Mouse (Mus musculus) small intestine, adult 2 months (tissue): ENCODE data around the gene Igfbp4. TPM values are rescaled to one million over a fixed set of nuclear protein-coding genes. Genes with fewer than 3 reads are reported as not detected.

Experiments
- H3K27ac ChIP-seq: fragments of 200-500 bp; 2 replicates; pipeline ENCODE4 v1.5.1; 2012; ENCODE audit warnings: low read depth, low read length, control low read depth, inconsistent platforms; ENCODE audit not compliant: insufficient read depth
- H3K27me3 ChIP-seq: fragments of 200-500 bp; 2 replicates; pipeline ENCODE4 v1.6.1; 2012; ENCODE audit warnings: mild to moderate bottlenecking, moderate library complexity, low read length, inconsistent platforms; ENCODE audit not compliant: control insufficient read depth, insufficient read depth
- H3K36me3 ChIP-seq: fragments of 200-500 bp; 2 replicates; pipeline ENCODE4 v1.6.1; 2012; ENCODE audit warnings: mild to moderate bottlenecking, low read length, control low read depth, inconsistent platforms; ENCODE audit not compliant: control insufficient read depth, insufficient read depth
- H3K4me1 ChIP-seq: fragments of 200-500 bp; 2 replicates; pipeline ENCODE4 v1.6.1; 2012; ENCODE audit warnings: low read length, inconsistent platforms, mixed read lengths; ENCODE audit not compliant: control insufficient read depth, insufficient read depth, insufficient read length
- H3K4me3 ChIP-seq: fragments of 200-500 bp; 2 replicates; pipeline ENCODE4 v1.5.1; 2012; ENCODE audit warnings: low read depth, mild to moderate bottlenecking, control low read depth, inconsistent platforms, low read length, moderate library complexity
- CTCF ChIP-seq: fragments of 200-500 bp; IDR thresholded peaks from 2 replicates; pipeline ENCODE4 v1.5.1; 2012; ENCODE audit warnings: low read depth, mild to moderate bottlenecking, control low read depth, inconsistent platforms, low read length, moderate library complexity, mixed read lengths; ENCODE audit not compliant: insufficient replicate concordance, insufficient read length; ENCODE audit errors: extremely low read depth
- POLR2A ChIP-seq: fragments of 200-500 bp; IDR thresholded peaks from 2 replicates; pipeline ENCODE4 v1.6.1; 2012; ENCODE audit warnings: low read depth, mild to moderate bottlenecking, control low read depth, inconsistent platforms, low read length, moderate library complexity
- WGBS: fragments of 180-500 bp; shearing (Covaris S2); methylation state at CpG from one replicate; pipeline ENCODE4 v1.1.7; 2018; 5-methylcytosine and 5-hydroxymethylcytosine counted together
- polyA plus RNA-seq: library from polyadenylated mRNA; depleted of rRNA; stranded (reverse); fragments of >200 nt; gene quantifications from 2 replicates; pipeline ENCODE4 v1.2.3, GENCODE M21; 2012

Gene Igfbp4
- polyA plus RNA-seq, 1 experiment = 71.6 TPM

DNA sequence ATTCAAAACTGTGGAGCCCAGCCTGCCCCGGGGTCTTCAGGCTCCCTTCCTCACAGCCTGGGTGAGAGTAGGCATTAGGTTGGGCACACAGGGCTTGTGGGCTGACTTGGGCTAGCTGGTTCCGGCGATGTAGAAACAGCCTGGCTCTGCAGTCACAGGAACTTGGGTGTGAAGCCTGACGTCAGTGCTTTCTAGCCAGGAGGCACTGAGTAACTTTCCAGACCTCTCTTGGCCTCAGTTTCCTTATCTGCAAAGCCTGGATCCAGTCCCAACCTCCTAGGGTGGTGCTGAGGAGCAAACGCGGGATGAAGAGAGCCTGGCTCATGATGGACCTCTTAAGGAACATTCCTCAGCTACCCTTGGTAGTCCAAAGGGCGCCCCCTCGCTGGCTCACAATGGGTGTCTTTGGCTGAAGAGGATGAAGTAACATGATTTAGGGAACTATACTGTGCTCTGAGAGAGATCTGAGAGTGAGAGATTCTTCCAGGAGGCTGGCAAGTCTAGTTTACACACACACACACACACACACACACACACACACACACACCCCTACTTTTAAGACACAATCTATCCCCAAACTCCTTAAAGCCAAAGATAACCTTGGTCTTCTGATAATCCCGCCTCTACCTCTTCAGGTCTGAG is 40.0 kb downstream of the Igfbp4 start:
- H3K4me1 ChIP-seq = no peaks in the 10 kb centered on the region; the same call in 1 of the 2 replicates

DNA sequence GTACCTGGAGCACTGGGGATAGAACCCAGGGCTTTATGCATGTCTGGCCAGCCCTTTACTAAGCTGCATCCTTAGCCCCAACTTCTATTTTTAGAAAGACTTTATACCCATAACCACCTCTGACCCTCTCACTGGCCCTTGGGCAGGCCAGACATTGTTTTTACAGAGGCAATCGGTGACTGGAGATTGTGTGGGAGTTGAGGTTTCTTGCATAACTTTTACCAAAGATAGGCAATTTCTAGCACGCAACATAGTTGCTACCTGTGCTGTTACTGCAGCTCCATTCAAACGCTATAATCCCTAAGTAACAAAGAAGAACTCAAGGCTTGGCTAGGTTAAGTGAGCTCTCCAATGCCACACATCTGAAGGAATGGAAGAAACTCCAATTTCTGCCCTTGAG is 40.5 kb downstream of the Igfbp4 start:
- WGBS = 83% methylated on average over 3 of the region's 3 CpGs
- H3K27ac ChIP-seq = no peak overlapping the region

More for the DNA sequence above, 40.0 kb downstream of the Igfbp4 start:
- TF ChIP-seq CTCF (no peak), POLR2A (no peak)
- Histone ChIP-seq H3K27ac (no peak overlapping the region), H3K36me3 (peaks cover 45% of the 10 kb centered on the region), H3K27me3 (no peaks in the 10 kb centered on the region), H3K4me3 (no peak overlapping the region)
- WGBS = 75% methylated on average over 9 of the region's 9 CpGs

DNA sequence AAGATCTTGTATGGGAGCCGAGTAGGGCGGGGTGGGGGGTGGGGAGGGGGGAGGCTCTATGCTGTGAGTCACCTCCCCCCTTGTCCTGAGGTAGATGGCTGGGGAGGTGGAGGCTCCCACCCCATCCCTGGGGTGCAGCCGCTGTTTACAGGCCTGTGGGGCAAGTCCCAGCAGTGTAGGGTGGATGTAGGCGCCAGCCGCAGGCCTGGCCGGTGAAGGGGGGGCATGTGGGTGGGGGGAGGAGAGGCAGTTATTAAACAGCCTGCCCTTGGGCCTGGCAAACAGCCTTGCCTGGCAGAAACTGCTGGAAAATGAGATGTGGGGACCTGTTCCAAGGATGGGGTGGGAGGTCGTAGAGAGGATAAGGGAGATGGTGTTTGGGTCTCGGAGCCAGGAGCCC is 41.1 kb downstream of the Igfbp4 start:
- no peaks in the 10 kb centered on the region; the same call in 1 of the 2 replicates for H3K4me1 ChIP-seq
- no peak for TF ChIP-seq CTCF
- TF ChIP-seq POLR2A = no peak
- no peak overlapping the region for H3K27ac ChIP-seq
- peaks cover 41% of the 10 kb centered on the region for H3K36me3 ChIP-seq
- no peaks in the 10 kb centered on the region for H3K27me3 ChIP-seq
- no peak overlapping the region for H3K4me3 ChIP-seq
- 55% methylated on average over 8 of the region's 8 CpGs for WGBS

More for the DNA sequence above, 40.5 kb downstream of the Igfbp4 start:
- Histone ChIP-seq H3K4me3 (no peak overlapping the region), H3K4me1 (no peaks in the 10 kb centered on the region; the same call in 1 of the 2 replicates), H3K27me3 (no peaks in the 10 kb centered on the region), H3K36me3 (peaks cover 45% of the 10 kb centered on the region)
- no peak for TF ChIP-seq CTCF
- no peak for TF ChIP-seq POLR2A

DNA sequence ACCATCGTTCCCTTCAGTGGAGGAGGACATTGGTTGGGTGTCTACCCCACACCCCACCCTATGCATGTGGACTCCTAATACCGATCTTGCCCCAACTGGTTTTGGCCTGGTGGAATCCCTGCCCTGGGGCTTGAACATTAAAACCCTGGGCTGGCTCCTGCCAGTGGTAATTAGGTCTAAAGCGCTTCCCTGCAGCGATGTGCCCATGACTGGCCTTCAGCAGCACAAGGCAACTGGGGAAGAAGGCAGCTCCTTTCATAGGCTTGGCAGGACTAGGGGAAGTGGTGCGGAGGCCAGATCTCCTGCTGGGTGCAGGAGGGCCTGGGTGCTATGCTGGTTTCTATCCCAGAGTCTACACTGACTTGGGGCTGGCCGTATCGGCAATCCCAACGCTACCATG is 42.5 kb downstream of the Igfbp4 start:
- Histone ChIP-seq H3K4me1 (peaks cover 3% of the 10 kb centered on the region), H3K27me3 (no peaks in the 10 kb centered on the region), H3K27ac (no peak overlapping the region), H3K4me3 (no peak overlapping the region), H3K36me3 (peaks cover 32% of the 10 kb centered on the region)
- TF ChIP-seq CTCF (no peak), POLR2A (no peak)
- WGBS = 94% methylated on average over 8 of the region's 8 CpGs

DNA sequence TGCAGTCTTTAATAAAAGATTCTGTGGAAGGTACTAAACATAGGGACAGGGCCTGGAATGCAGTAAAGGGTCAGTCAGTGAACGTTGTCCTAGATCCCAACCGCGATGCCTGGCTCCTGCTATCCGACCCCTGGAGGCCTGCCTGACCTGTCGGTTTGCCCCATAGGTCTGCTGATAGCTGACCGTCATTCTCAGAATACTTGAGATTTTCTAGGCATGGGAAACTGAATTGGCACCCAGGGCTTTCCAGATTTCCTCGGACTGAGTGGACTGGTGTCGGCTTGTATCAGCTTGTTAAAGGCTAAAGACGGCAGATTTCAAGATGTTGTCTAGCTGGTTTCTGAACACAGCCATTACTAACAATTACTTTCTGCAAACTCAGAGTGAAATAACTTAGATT is 43.3 kb downstream of the Igfbp4 start:
- TF ChIP-seq CTCF (no peak), POLR2A (no peak)
- H3K27me3 ChIP-seq = no peaks in the 10 kb centered on the region
- no peak overlapping the region for H3K27ac ChIP-seq
- H3K36me3 ChIP-seq = peaks cover 23% of the 10 kb centered on the region
- WGBS = 79% methylated on average over 9 of the region's 9 CpGs
- H3K4me1 ChIP-seq = peaks cover 4% of the 10 kb centered on the region
- H3K4me3 ChIP-seq = no peak overlapping the region

DNA sequence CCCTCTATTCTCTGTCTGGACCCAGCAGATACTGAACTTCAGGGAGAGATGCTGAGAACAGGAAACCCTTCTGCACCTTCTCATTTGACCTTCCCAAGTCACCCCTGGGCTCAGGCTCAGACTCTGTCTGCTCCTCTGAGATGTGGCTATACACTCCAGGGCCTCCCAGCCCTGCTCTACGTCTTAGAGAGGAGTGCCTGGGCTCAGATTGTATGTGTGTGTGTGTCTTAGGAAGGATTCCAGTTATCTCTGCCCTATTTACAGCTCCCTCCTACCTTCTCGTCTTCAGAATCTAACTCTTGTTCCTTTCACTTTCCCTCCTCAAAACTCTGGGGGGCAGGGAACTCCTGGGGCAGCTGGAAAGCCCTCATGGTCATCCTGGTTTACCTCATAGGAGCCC is 47.4 kb downstream of the Igfbp4 start:
- H3K4me1 ChIP-seq = peaks cover 13% of the 10 kb centered on the region
- no peak for TF ChIP-seq CTCF
- no peak for TF ChIP-seq POLR2A
- peak overlapping the region; percentile 61 for H3K4me3 ChIP-seq
- 12% methylated on average over 2 of the region's 2 CpGs for WGBS
- H3K27ac ChIP-seq = peak overlapping the region; percentile 91
- H3K36me3 ChIP-seq = peaks cover 8% of the 10 kb centered on the region; the same call in 1 of the 2 replicates
- H3K27me3 ChIP-seq = no peaks in the 10 kb centered on the region

DNA sequence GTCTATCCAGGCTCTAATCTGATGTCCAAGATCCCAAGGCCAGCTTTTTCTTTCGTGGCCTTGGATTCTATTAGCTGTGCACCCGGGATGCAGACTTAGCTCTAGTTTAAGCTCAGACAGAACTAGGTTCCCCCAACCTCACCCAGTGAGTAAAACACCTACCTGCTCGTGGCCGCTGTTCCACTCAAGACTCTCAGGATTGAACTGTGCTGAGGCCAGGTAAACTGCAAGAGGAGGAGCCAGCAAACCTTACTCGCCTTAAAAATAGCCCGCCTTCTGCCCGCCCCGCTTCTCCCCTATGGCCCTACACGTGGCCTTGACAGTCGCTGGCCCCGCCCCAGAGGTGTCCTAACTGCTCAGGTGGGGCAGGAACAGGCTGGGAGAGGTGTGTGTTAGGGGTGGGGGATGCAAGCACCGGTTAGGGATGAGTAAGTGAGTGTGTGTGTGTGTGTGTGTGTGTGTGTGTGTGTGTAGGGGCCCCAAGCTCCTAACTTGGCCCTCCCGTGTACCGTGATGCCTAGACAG is 48.1 kb downstream of the Igfbp4 start, which contains the start of gene Tns4:
Gene Tns4, minus strand, starts transcription at position 230 of the 525 bp plus-strand sequence.
- TF ChIP-seq CTCF (no peak), POLR2A (peak; percentile 66; the same call in 1 of the 2 replicates)
- H3K27ac ChIP-seq = peak within 1 kb of the TSS; percentile 91
- H3K27me3 ChIP-seq = no peaks in the 10 kb centered on the region
- WGBS = 31% methylated on average over 14 of the region's 14 CpGs
- peaks cover 8% of the 10 kb centered on the region; the same call in 1 of the 2 replicates for H3K36me3 ChIP-seq
- H3K4me1 ChIP-seq = peaks cover 13% of the 10 kb centered on the region
- H3K4me3 ChIP-seq = peak within 1 kb of the TSS; percentile 61
